21 mouse cellular contexts compared by ENCODE assay signal in genomic region chr7:123449676-123450075, GRCm38 (mm10). TPM values are rescaled to one million over a fixed set of nuclear protein-coding genes. Genes with fewer than 3 reads are reported as not detected.
"Had no signal": no experiment of that assay in that cellular context is flagged by ENCODE, and none has a peak within 500 bp of the region (broad histone marks: within the 10 kb centered on the region; RNA-seq: fewer than 3 reads in every experiment).

No protein-coding gene starts in this region.

- H3K27ac ChIP-seq: lung, embryonic 15.5 days; macrophage; midbrain, embryonic 13.5 days; midbrain, embryonic 15.5 days; neural tube, embryonic 12.5 days; stomach, embryonic 15.5 days; stomach, postnatal 0 days had no signal

- H3K4me2 ChIP-seq: lung, embryonic 15.5 days; midbrain, embryonic 11.5 days; midbrain, embryonic 13.5 days; midbrain, embryonic 15.5 days; neural tube, embryonic 12.5 days; stomach, embryonic 15.5 days had no signal

- DNase-seq: liver, postnatal 0 days; lung, adult 2 months; lung, postnatal 14 days; lung, postnatal 36 days; right cerebral cortex, postnatal 14 days; thymus, adult 2 months; thymus, postnatal 25 days; thymus, postnatal 4 days had no signal

- H3K4me1 ChIP-seq: lung, embryonic 15.5 days; midbrain, embryonic 13.5 days; midbrain, embryonic 15.5 days; neural tube, embryonic 12.5 days; stomach, embryonic 15.5 days had no signal

- H3K27me3 ChIP-seq: lung, embryonic 15.5 days; midbrain, embryonic 13.5 days; midbrain, embryonic 15.5 days; neural tube, embryonic 12.5 days; stomach, embryonic 15.5 days had no signal

- H3K4me3 ChIP-seq: lung, embryonic 15.5 days; megakaryocyte, embryonic 14.5 days; midbrain, embryonic 13.5 days; midbrain, embryonic 15.5 days; neural tube, embryonic 12.5 days; stomach, embryonic 15.5 days had no signal

- H3K9me3 ChIP-seq: lung, embryonic 15.5 days; megakaryocyte, embryonic 14.5 days; midbrain, embryonic 13.5 days; midbrain, embryonic 15.5 days; neural tube, embryonic 12.5 days; stomach, embryonic 15.5 days had no signal

- H3K9ac ChIP-seq: liver, postnatal 0 days; lung, embryonic 15.5 days; midbrain, embryonic 13.5 days; midbrain, embryonic 15.5 days; neural tube, embryonic 12.5 days; stomach, embryonic 15.5 days had no signal

- ATAC-seq: liver, postnatal 0 days; lung, postnatal 0 days; midbrain, embryonic 13.5 days; midbrain, embryonic 15.5 days had no signal

- H3K36me3 ChIP-seq: lung, embryonic 15.5 days; midbrain, embryonic 13.5 days; midbrain, embryonic 15.5 days; neural tube, embryonic 12.5 days; stomach, embryonic 15.5 days had no signal

RNA-seq across cellular contexts. Expression of gene Aqp8, which starts 12.4 kb away (rescaled TPM):
- polyA plus RNA-seq: lung, embryonic 15.5 days; lung, postnatal 0 days; macrophage; midbrain, embryonic 13.5 days; midbrain, embryonic 15.5 days; midbrain, postnatal 0 days; neural tube, embryonic 14.5 days; urinary bladder, adult 2 months had no signal

RNA-seq across cellular contexts. Expression of gene Zkscan2, which starts 50.6 kb away (rescaled TPM):
- polyA plus RNA-seq: macrophage; thymus, adult 2 months had no signal
